Comparison of ENCODE assay signal across 8 mouse cellular contexts in the genomic region with DNA sequence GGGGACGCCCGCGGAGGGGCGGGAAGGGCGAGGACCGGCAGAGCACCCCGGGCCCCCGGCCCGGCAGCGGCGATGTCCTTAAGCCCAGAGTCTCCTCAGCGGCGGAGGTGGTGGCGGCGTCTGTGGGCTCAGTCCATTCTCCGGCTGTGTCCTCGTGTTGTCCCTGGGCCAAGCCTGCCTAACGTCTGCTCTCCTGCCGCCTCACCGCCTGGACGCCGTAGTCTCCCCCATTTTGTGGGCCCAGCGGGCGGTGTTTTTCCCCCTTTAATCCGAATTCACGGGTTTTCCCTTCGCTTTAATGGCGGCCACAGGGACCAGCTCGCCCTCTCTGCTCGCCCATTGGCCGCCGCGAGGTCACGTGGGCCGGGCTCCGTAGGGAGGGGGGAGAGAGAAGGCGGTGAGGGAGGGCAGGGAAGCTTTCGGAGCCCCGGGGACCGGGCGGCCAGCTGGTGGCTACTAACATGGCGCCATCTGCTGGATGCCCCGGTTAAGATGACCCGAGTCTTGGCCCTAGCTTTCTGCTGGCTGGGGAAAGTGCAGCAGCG. TPM values are rescaled to one million over a fixed set of nuclear protein-coding genes. Genes with fewer than 3 reads are reported as not detected.
DNase-seq lines count a peak whose midpoint lies in the region; ATAC-seq lines count a peak whose summit lies in the region.

No protein-coding gene starts in this region.

- ATAC-seq in common myeloid progenitor, adult 5-6 weeks (replicated peaks; ENCODE audit: low read depth, poor library complexity, severe bottlenecking) = peak; percentile 98
- peak; percentile 96 for ATAC-seq in megakaryocyte progenitor cell, adult 5-6 weeks (replicated peaks; ENCODE audit: poor library complexity)

- DNase-seq in ZHBTc4 (ENCODE audit: low read depth, low spot score) = peak; percentile 98
- DNase-seq in gastrocnemius, adult 8-10 months (ENCODE audit: low spot score in 2 of 2) = peak; percentile 98
- DNase-seq in induced T-regulatory cell, adult 2 months (ENCODE audit: low read depth) = peak; percentile 98
- peak; percentile 93 to 98 for DNase-seq in left cerebral cortex, adult 9 months (ENCODE audit: low spot score in 2 of 2)
- peak; percentile 98 for DNase-seq in right cerebral cortex, postnatal 14 days
- peak; percentile 97 to 99 for DNase-seq in urinary bladder, postnatal 36 days (ENCODE audit: low spot score in 2 of 2)

RNA-seq across cellular contexts. Expression of a gene that starts 0.7 kb away (rescaled TPM):
- 58.9 and 59.4 TPM in 2 replicates for total RNA-seq in common myeloid progenitor, adult 5-6 weeks (2017)
- 10 to 100 TPM; 31.1 to 49.8 (median 34.2) TPM for total RNA-seq in gastrocnemius, adult 8-10 months (2022)
- total RNA-seq in megakaryocyte progenitor cell, adult 5-6 weeks (2015) = 52.0 and 54.5 TPM in 2 replicates
- total RNA-seq in megakaryocyte progenitor cell, adult 5-6 weeks (2017) = 46.1 and 47.8 TPM in 2 replicates

Comparison
In these comparisons a context has a peak if more than half of its experiments do, and no peak if none do; other contexts are left out.
1. Peak in every context shown above with its lines: DNase-seq and ATAC-seq.